Mouse (Mus musculus) forebrain, embryonic 12.5 days (tissue): ENCODE data around the gene Olfr178. TPM values are rescaled to one million over a fixed set of nuclear protein-coding genes. Genes with fewer than 3 reads are reported as not detected.

Source experiments
- ATAC-seq: fragments of 200-750 bp; cut with Nextera tagmentation; 2 replicates; pipeline ENCODE4 v1.8.0; 2017; ENCODE audit warnings: moderate TSS enrichment; ENCODE audit not compliant: low FRiP score
- H3K27ac ChIP-seq: fragments of 300-500 bp; sonication (generic); 2 replicates; pipeline ENCODE4 v1.5.1; 2016; ENCODE audit warnings: mild to moderate bottlenecking
- H3K27me3 ChIP-seq: fragments of 300-500 bp; sonication (generic); 2 replicates; pipeline ENCODE4 v1.6.1; 2016; ENCODE audit warnings: mild to moderate bottlenecking
- H3K36me3 ChIP-seq: fragments of 300-500 bp; sonication (generic); replicated peaks from 2 replicates; pipeline ENCODE4 v1.6.1; 2016; ENCODE audit warnings: mild to moderate bottlenecking
- H3K4me1 ChIP-seq: fragments of 300-500 bp; sonication (generic); 2 replicates; pipeline ENCODE4 v1.6.1; 2016
- H3K4me2 ChIP-seq: fragments of 300-500 bp; sonication (generic); 2 replicates; pipeline ENCODE4 v1.6.1; 2016; ENCODE audit warnings: mild to moderate bottlenecking, moderate library complexity
- H3K4me3 ChIP-seq: fragments of 300-500 bp; sonication (generic); replicated peaks from 2 replicates; pipeline ENCODE4 v1.5.1; 2016; ENCODE audit warnings: mild to moderate bottlenecking
- H3K9ac ChIP-seq: fragments of 300-500 bp; sonication (generic); 2 replicates; pipeline ENCODE4 v1.6.1; 2016; ENCODE audit warnings: mild to moderate bottlenecking
- H3K9me3 ChIP-seq: fragments of 300-500 bp; sonication (generic); 2 replicates; pipeline ENCODE4 v1.6.1; 2016
- WGBS: fragments of 180-500 bp; shearing (Covaris S2); methylation state at CpG from one replicate; pipeline ENCODE4 v1.1.7; 2016; 5-methylcytosine and 5-hydroxymethylcytosine counted together
- polyA plus RNA-seq: library from polyadenylated mRNA; unstranded; fragments of >200 nt; fragmentation: Nextera tagmentation; extraction: Ambion mirVana; gene quantifications from 2 replicates; pipeline ENCODE4 v1.2.1, GENCODE M21; 2016

Olfr178 gene
- polyA plus RNA-seq, result not detected in 2 replicates

DNA sequence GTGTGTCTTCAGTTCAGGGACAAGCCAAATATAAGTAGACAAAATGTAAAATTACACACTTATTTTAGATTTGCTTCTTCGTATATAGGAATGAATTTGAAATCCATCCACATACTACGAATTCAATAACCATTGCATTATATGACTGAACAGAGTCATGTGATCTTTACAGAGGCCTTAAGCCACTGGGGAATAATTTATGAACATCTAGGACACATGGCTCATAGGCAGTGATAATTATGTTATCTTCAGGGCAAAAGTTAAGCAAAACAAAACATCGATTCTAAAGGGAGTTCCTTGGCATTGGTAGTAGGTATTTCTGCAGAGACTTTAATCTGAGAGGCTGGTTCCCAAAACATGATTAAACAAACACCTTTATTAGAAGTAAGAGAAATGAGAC is at the start of gene Olfr178:
Gene Olfr178 (minus strand): TSS at position 101 of the 400 bp plus-strand sequence.
- H3K4me1 ChIP-seq, result no peaks in the 10 kb centered on the region
- ATAC-seq, result no peak
- no peak within 1 kb of the TSS for H3K4me3 ChIP-seq
- H3K9ac ChIP-seq, result no peak within 1 kb of the TSS
- H3K4me2 ChIP-seq, result no peak within 1 kb of the TSS
- no peak within 1 kb of the TSS for H3K27ac ChIP-seq
- H3K9me3 ChIP-seq, result no peaks in the 10 kb centered on the region
- no peaks in the 10 kb centered on the region for H3K36me3 ChIP-seq
- WGBS, result 84% methylated on average over 3 of the region's 3 CpGs
- H3K27me3 ChIP-seq, result no peaks in the 10 kb centered on the region

- 77% methylated on average over 4 of the region's 4 CpGs for WGBS
- Histone ChIP-seq H3K27me3 (no peaks in the 10 kb centered on the region), H3K4me1 (no peaks in the 10 kb centered on the region), H3K9ac (no peak within 1 kb of the TSS), H3K4me2 (no peak within 1 kb of the TSS), H3K27ac (no peak within 1 kb of the TSS), H3K36me3 (no peaks in the 10 kb centered on the region), H3K4me3 (no peak within 1 kb of the TSS), H3K9me3 (no peaks in the 10 kb centered on the region)
- no peak for ATAC-seq
Observed at GRCm38 (mm10) chr16:58929292-58929691, 37.4 kb upstream of the Olfr178 start, which contains the start of gene Olfr180. TSS of gene Olfr180 (minus strand) at chr16:58929392.

DNA sequence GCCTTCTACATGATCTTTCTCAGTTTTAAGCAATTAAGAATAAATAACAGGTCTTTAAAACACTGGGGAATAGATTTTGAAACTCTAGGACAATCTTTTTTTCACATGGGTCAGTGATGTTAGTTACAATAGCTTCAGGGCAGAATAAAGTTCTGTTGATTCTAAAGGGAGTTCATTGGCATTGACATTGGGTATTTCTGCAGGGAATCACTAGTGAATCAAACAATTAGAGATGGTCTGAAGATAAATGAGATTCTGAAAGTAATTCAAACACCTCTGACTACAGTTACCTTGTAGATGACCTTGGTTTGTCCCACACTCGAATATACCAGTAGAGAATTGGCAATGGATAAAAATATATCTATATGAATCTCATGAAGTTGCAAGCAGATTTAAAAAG is 36.8 kb upstream of the Olfr178 start, which contains the start of gene Olfr181:
Gene Olfr181 (minus strand): TSS at position 101 of the 400 bp plus-strand sequence.
- no peak within 1 kb of the TSS for H3K4me2 ChIP-seq
- no peaks in the 10 kb centered on the region for H3K27me3 ChIP-seq
- WGBS, result 68% methylated on average over 1 of the region's 1 CpGs
- H3K4me3 ChIP-seq, result no peak within 1 kb of the TSS
- H3K9me3 ChIP-seq, result no peaks in the 10 kb centered on the region
- ATAC-seq, result no peak
- H3K27ac ChIP-seq, result no peak within 1 kb of the TSS
- H3K9ac ChIP-seq, result no peak within 1 kb of the TSS
- H3K36me3 ChIP-seq, result no peaks in the 10 kb centered on the region
- H3K4me1 ChIP-seq, result no peaks in the 10 kb centered on the region

GRCm38 (mm10) chr16:58884416-58884815 is 7.4 kb downstream of the Olfr178 start:
- H3K36me3 ChIP-seq, result no peaks in the 10 kb centered on the region
- no peak for ATAC-seq
- H3K27me3 ChIP-seq, result no peaks in the 10 kb centered on the region
- H3K4me2 ChIP-seq, result no peak overlapping the region
- no peaks in the 10 kb centered on the region for H3K9me3 ChIP-seq
- no peaks in the 10 kb centered on the region for H3K4me1 ChIP-seq
- no peak overlapping the region for H3K9ac ChIP-seq
- 92% methylated on average over 2 of the region's 2 CpGs for WGBS
- H3K4me3 ChIP-seq, result no peak overlapping the region
- H3K27ac ChIP-seq, result no peak overlapping the region

- 61% methylated on average over 1 of the region's 1 CpGs for WGBS
- no peak for ATAC-seq
- H3K27me3 ChIP-seq, result no peaks in the 10 kb centered on the region
- no peak within 1 kb of the TSS for H3K4me3 ChIP-seq
- H3K9ac ChIP-seq, result no peak within 1 kb of the TSS
- no peak within 1 kb of the TSS for H3K27ac ChIP-seq
- no peak within 1 kb of the TSS for H3K4me2 ChIP-seq
- no peaks in the 10 kb centered on the region for H3K9me3 ChIP-seq
- H3K4me1 ChIP-seq, result no peaks in the 10 kb centered on the region
- no peaks in the 10 kb centered on the region for H3K36me3 ChIP-seq
Observed at GRCm38 (mm10) chr16:58874668-58875067, 17.2 kb downstream of the Olfr178 start, which contains the start of gene Olfr177. TSS of gene Olfr177 (minus strand) at chr16:58874768.

DNA sequence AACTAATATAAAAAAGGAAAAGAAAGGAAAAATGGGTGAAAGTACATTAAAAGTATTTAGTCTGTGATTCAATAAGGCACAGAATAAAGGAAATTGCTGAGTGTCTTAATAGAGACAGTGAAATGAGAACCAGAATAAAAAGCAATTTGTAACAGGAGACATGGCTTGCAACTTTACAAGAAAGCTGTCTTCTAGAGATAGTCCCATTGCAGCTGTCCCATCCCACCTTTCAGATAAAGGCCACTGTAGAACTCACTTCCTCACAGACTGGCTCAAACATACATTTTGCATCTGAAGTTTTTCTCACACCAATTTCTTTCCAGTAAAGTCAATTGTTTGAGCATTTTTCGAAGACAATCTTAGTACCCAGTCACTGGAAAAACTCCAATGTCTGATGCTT is 30.4 kb downstream of the Olfr178 start:
- H3K36me3 ChIP-seq, result no peaks in the 10 kb centered on the region
- H3K4me3 ChIP-seq, result no peak overlapping the region
- H3K9ac ChIP-seq, result no peak overlapping the region
- H3K4me2 ChIP-seq, result no peak overlapping the region
- 67% methylated on average over 1 of the region's 1 CpGs for WGBS
- no peaks in the 10 kb centered on the region for H3K9me3 ChIP-seq
- H3K4me1 ChIP-seq, result no peaks in the 10 kb centered on the region
- H3K27ac ChIP-seq, result no peak overlapping the region
- no peaks in the 10 kb centered on the region for H3K27me3 ChIP-seq
- no peak for ATAC-seq

GRCm38 (mm10) chr16:58860032-58860737 is 31.7 kb downstream of the Olfr178 start:
- no peak for ATAC-seq
- 91% methylated on average over 2 of the region's 2 CpGs for WGBS
- no peaks in the 10 kb centered on the region for H3K27me3 ChIP-seq
- no peak overlapping the region for H3K4me2 ChIP-seq
- H3K9ac ChIP-seq, result no peak overlapping the region
- H3K9me3 ChIP-seq, result no peaks in the 10 kb centered on the region
- no peak overlapping the region for H3K27ac ChIP-seq
- no peaks in the 10 kb centered on the region for H3K4me1 ChIP-seq
- H3K4me3 ChIP-seq, result no peak overlapping the region
- no peaks in the 10 kb centered on the region for H3K36me3 ChIP-seq

Other genes with a start within 250 kb of the Olfr178 start
- gene Cpox, start 221.8 kb downstream of the Olfr178 start, polyA plus RNA-seq, result 13.9 and 18.4 TPM in 2 replicates
- gene Gpr15, start 173.0 kb downstream of the Olfr178 start, polyA plus RNA-seq, result 0.11 and 0.12 TPM in 2 replicates
- gene Cldnd1, start 164.2 kb downstream of the Olfr178 start, polyA plus RNA-seq, result 104 and 115 TPM in 2 replicates
- not detected in 2 replicates for gene Olfr172, start 128.9 kb downstream of the Olfr178 start, polyA plus RNA-seq
- gene Olfr173, start 91.8 kb downstream of the Olfr178 start, polyA plus RNA-seq, result not detected in 2 replicates
- gene Olfr175-ps1, start 65.3 kb downstream of the Olfr178 start, polyA plus RNA-seq, result not detected in 2 replicates
- gene Olfr177, start 17.3 kb downstream of the Olfr178 start, polyA plus RNA-seq, result not detected in 2 replicates
- gene Olfr181, start 36.7 kb upstream of the Olfr178 start, polyA plus RNA-seq, result not detected in 2 replicates
- gene Olfr180, start 37.3 kb upstream of the Olfr178 start, polyA plus RNA-seq, result not detected in 2 replicates
- not detected in 2 replicates for gene Olfr183, start 103.3 kb upstream of the Olfr178 start, polyA plus RNA-seq
- not detected in 2 replicates for gene Olfr186, start 138.2 kb upstream of the Olfr178 start, polyA plus RNA-seq
- gene Olfr187, start 147.7 kb upstream of the Olfr178 start, polyA plus RNA-seq, result not detected in 2 replicates
- not detected in 2 replicates for gene Olfr190, start 185.9 kb upstream of the Olfr178 start, polyA plus RNA-seq
- gene Olfr191, start 197.8 kb upstream of the Olfr178 start, polyA plus RNA-seq, result not detected in 2 replicates
- gene Olfr193, start 219.8 kb upstream of the Olfr178 start, polyA plus RNA-seq, result not detected in 2 replicates
- not detected in 2 replicates for gene Olfr194, start 229.0 kb upstream of the Olfr178 start, polyA plus RNA-seq